Mouse (Mus musculus) forelimb bud, embryonic 11.5 days (tissue): Measurements from ENCODE around the gene Prelp.
A peak's percentile ranks its signal among the peaks of the same experiment; 100 is the strongest.
"Not testable (repeated sequence)": the region's sequence is repeated elsewhere in the genome, so short reads cannot be mapped to it uniquely, and the experiment has no call there.

Source experiments
- DNase-seq: peaks from one replicate; pipeline ENCODE4 v3.0.0-alpha.2; 2012; ENCODE audit warnings: low read depth, low spot score

The Prelp gene

GRCm38 (mm10) chr1:133921304-133921751 is at the start of gene Prelp:
TSS of gene Prelp (minus strand) at chr1:133921414.
- no peak for DNase-seq

GRCm38 (mm10) chr1:133969427-133969826 is 48.2 kb upstream of the Prelp start:
- DNase-seq, result no peak

GRCm38 (mm10) chr1:133968788-133969325 is 47.6 kb upstream of the Prelp start:
- DNase-seq, result no peak

- no peak for DNase-seq
Measured at GRCm38 (mm10) chr1:133967481-133968017, 46.3 kb upstream of the Prelp start.

GRCm38 (mm10) chr1:133966044-133966443 is 44.8 kb upstream of the Prelp start:
- no peak for DNase-seq

- DNase-seq, result peak; percentile 57
Measured at GRCm38 (mm10) chr1:133965298-133965697, 44.1 kb upstream of the Prelp start.

- DNase-seq, result no peak
Measured at GRCm38 (mm10) chr1:133964742-133965141, 43.5 kb upstream of the Prelp start.

- DNase-seq, result not testable (repeated sequence)
Measured at GRCm38 (mm10) chr1:133963578-133963977, 42.4 kb upstream of the Prelp start.

- not testable (repeated sequence) for DNase-seq
Measured at GRCm38 (mm10) chr1:133963128-133963527, 41.9 kb upstream of the Prelp start.

GRCm38 (mm10) chr1:133961281-133962134 is 40.3 kb upstream of the Prelp start:
- DNase-seq, result peak; percentile 41

- no peak for DNase-seq
Measured at GRCm38 (mm10) chr1:133959521-133959920, 38.3 kb upstream of the Prelp start.

GRCm38 (mm10) chr1:133954009-133954408 is 32.8 kb upstream of the Prelp start:
- DNase-seq, result no peak

GRCm38 (mm10) chr1:133953261-133953742 is 32.1 kb upstream of the Prelp start:
- no peak for DNase-seq

GRCm38 (mm10) chr1:133951598-133951997 is 30.4 kb upstream of the Prelp start:
- no peak for DNase-seq

GRCm38 (mm10) chr1:133950061-133950782 is 29.0 kb upstream of the Prelp start:
- no peak for DNase-seq

- DNase-seq, result no peak
Measured at GRCm38 (mm10) chr1:133945106-133945505, 23.9 kb upstream of the Prelp start.

- DNase-seq, result no peak
Measured at GRCm38 (mm10) chr1:133941904-133942303, 20.7 kb upstream of the Prelp start.

- DNase-seq, result peak; percentile 81
Measured at GRCm38 (mm10) chr1:133941158-133941860, 20.1 kb upstream of the Prelp start.

- DNase-seq, result no peak
Measured at GRCm38 (mm10) chr1:133940481-133941092, 19.4 kb upstream of the Prelp start.

- DNase-seq, result no peak
Measured at GRCm38 (mm10) chr1:133939708-133940107, 18.5 kb upstream of the Prelp start.

- DNase-seq, result no peak
Measured at GRCm38 (mm10) chr1:133936169-133936568, 15.0 kb upstream of the Prelp start.
